Mouse (Mus musculus): ENCODE measurements around the gene Nt5c2. TPM values are rescaled to one million over a fixed set of nuclear protein-coding genes. Genes with fewer than 3 reads are reported as not detected.
"Not testable (repeated sequence)": the region's sequence is repeated elsewhere in the genome, so short reads cannot be mapped to it uniquely, and the experiment has no call there.

Nt5c2 gene
- polyA plus RNA-seq, 1 experiment from 2014 or later: 69.6 TPM

GRCm38 (mm10) chr19:47013340-47014158 is 1.4 kb downstream of the Nt5c2 start:
- WGBS: 10% methylated on average over 20 of the region's 20 CpGs
- Histone ChIP-seq H3K27me3 (ENCODE audit: insufficient read depth, poor library complexity, severe bottlenecking) (peaks cover 60% of the 10 kb centered on the region), H3K4me3 (peak overlapping the region; percentile 62)

GRCm38 (mm10) chr19:47012521-47013130 is 2.3 kb downstream of the Nt5c2 start:
- Histone ChIP-seq H3K27me3 (ENCODE audit: insufficient read depth, poor library complexity, severe bottlenecking) (peaks cover 54% of the 10 kb centered on the region), H3K27ac (no peak overlapping the region), H3K36me3 (no peaks in the 10 kb centered on the region), H3K4me3 (no peak overlapping the region), H3K9me3 (0 out of 2 replicates have a peak, but pooled peaks cover 3% of the 10 kb centered on the region), H3K4me1 (replicated peaks) (peaks cover 31% of the 10 kb centered on the region)
- 90% methylated on average over 15 of the region's 15 CpGs for WGBS
- DNase-seq (ENCODE audit: low spot score): no peak

More at GRCm38 (mm10) chr19:47013340-47014158, 1.4 kb downstream of the Nt5c2 start:
- no peaks in the 10 kb centered on the region for H3K36me3 ChIP-seq
- no peak for DNase-seq (ENCODE audit: low spot score)
- H3K27ac ChIP-seq: peak overlapping the region; percentile 82
- peaks cover 37% of the 10 kb centered on the region for H3K4me1 ChIP-seq (replicated peaks)
- H3K9me3 ChIP-seq: no peaks in the 10 kb centered on the region

- Histone ChIP-seq H3K4me3 (no peak overlapping the region), H3K27ac (no peak overlapping the region), H3K27me3 (ENCODE audit: insufficient read depth, poor library complexity, severe bottlenecking) (peaks cover 31% of the 10 kb centered on the region), H3K36me3 (no peaks in the 10 kb centered on the region), H3K4me1 (replicated peaks) (peaks cover 15% of the 10 kb centered on the region), H3K9me3 (0 out of 2 replicates have a peak, but pooled peaks cover 3% of the 10 kb centered on the region)
- DNase-seq (ENCODE audit: low spot score): no peak
- 90% methylated on average over 5 of the region's 5 CpGs for WGBS
These were observed 5.0 kb downstream of the Nt5c2 start for GRCm38 (mm10) chr19:47009943-47010342.

GRCm38 (mm10) chr19:47009420-47009819 is 5.5 kb downstream of the Nt5c2 start:
- peaks cover 10% of the 10 kb centered on the region for H3K4me1 ChIP-seq (replicated peaks)
- 93% methylated on average over 7 of the region's 7 CpGs for WGBS
- no peak for DNase-seq (ENCODE audit: low spot score)
- no peak overlapping the region for H3K4me3 ChIP-seq
- 0 out of 2 replicates have a peak, but pooled peaks cover 3% of the 10 kb centered on the region for H3K9me3 ChIP-seq
- peaks cover 25% of the 10 kb centered on the region for H3K27me3 ChIP-seq (ENCODE audit: insufficient read depth, poor library complexity, severe bottlenecking)
- H3K36me3 ChIP-seq: no peaks in the 10 kb centered on the region
- H3K27ac ChIP-seq: no peak overlapping the region

GRCm38 (mm10) chr19:47006321-47006720 is 8.6 kb downstream of the Nt5c2 start:
- Histone ChIP-seq H3K27ac (no peak overlapping the region), H3K9me3 (0 out of 2 replicates have a peak, but pooled peaks cover 3% of the 10 kb centered on the region), H3K36me3 (no peaks in the 10 kb centered on the region), H3K27me3 (ENCODE audit: insufficient read depth, poor library complexity, severe bottlenecking) (no peaks in the 10 kb centered on the region), H3K4me3 (no peak overlapping the region), H3K4me1 (replicated peaks) (no peaks in the 10 kb centered on the region)
- 2% methylated on average over 4 of the region's 4 CpGs for WGBS
- DNase-seq (ENCODE audit: low spot score): peak; percentile 51

GRCm38 (mm10) chr19:47005873-47006272 is 9.1 kb downstream of the Nt5c2 start:
- Histone ChIP-seq H3K9me3 (0 out of 2 replicates have a peak, but pooled peaks cover 3% of the 10 kb centered on the region), H3K4me3 (no peak overlapping the region), H3K4me1 (replicated peaks) (no peaks in the 10 kb centered on the region), H3K27me3 (ENCODE audit: insufficient read depth, poor library complexity, severe bottlenecking) (no peaks in the 10 kb centered on the region), H3K27ac (no peak overlapping the region), H3K36me3 (no peaks in the 10 kb centered on the region)
- no peak for DNase-seq (ENCODE audit: low spot score)
- WGBS: 65% methylated on average over 5 of the region's 5 CpGs

GRCm38 (mm10) chr19:47003742-47004511 is 11.0 kb downstream of the Nt5c2 start:
- no peak overlapping the region for H3K4me3 ChIP-seq
- 0 out of 2 replicates have a peak, but pooled peaks cover 3% of the 10 kb centered on the region for H3K9me3 ChIP-seq
- WGBS: 78% methylated on average over 6 of the region's 6 CpGs
- no peaks in the 10 kb centered on the region for H3K36me3 ChIP-seq
- no peak overlapping the region for H3K27ac ChIP-seq
- no peak for DNase-seq (ENCODE audit: low spot score)
- H3K27me3 ChIP-seq (ENCODE audit: insufficient read depth, poor library complexity, severe bottlenecking): no peaks in the 10 kb centered on the region
- no peaks in the 10 kb centered on the region for H3K4me1 ChIP-seq (replicated peaks)

- 77% methylated on average over 3 of the region's 3 CpGs for WGBS
- DNase-seq (ENCODE audit: low spot score); H3K36me3 ChIP-seq; H3K4me1 ChIP-seq (replicated peaks); H3K27me3 ChIP-seq (ENCODE audit: insufficient read depth, poor library complexity, severe bottlenecking); H3K27ac ChIP-seq; H3K9me3 ChIP-seq; H3K4me3 ChIP-seq: not testable (repeated sequence)
These were observed 14.6 kb downstream of the Nt5c2 start for GRCm38 (mm10) chr19:47000357-47000756.

- H3K36me3 ChIP-seq: no peaks in the 10 kb centered on the region
- 85% methylated on average over 6 of the region's 6 CpGs for WGBS
- H3K4me3 ChIP-seq: no peak overlapping the region
- no peaks in the 10 kb centered on the region for H3K9me3 ChIP-seq
- no peak overlapping the region for H3K27ac ChIP-seq
- no peak for DNase-seq (ENCODE audit: low spot score)
- no peaks in the 10 kb centered on the region for H3K4me1 ChIP-seq (replicated peaks)
- H3K27me3 ChIP-seq (ENCODE audit: insufficient read depth, poor library complexity, severe bottlenecking): no peaks in the 10 kb centered on the region
These were observed 15.2 kb downstream of the Nt5c2 start for GRCm38 (mm10) chr19:46999753-47000152.

GRCm38 (mm10) chr19:46998953-46999352 is 16.0 kb downstream of the Nt5c2 start:
- Histone ChIP-seq H3K4me3 (no peak overlapping the region), H3K9me3 (no peaks in the 10 kb centered on the region), H3K4me1 (replicated peaks) (no peaks in the 10 kb centered on the region), H3K36me3 (no peaks in the 10 kb centered on the region), H3K27ac (no peak overlapping the region), H3K27me3 (ENCODE audit: insufficient read depth, poor library complexity, severe bottlenecking) (no peaks in the 10 kb centered on the region)
- no peak for DNase-seq (ENCODE audit: low spot score)
- 90% methylated on average over 4 of the region's 4 CpGs for WGBS

- no peak overlapping the region for H3K4me3 ChIP-seq
- no peaks in the 10 kb centered on the region for H3K9me3 ChIP-seq
- no peak for DNase-seq (ENCODE audit: low spot score)
- H3K36me3 ChIP-seq: no peaks in the 10 kb centered on the region
- no peaks in the 10 kb centered on the region for H3K27me3 ChIP-seq (ENCODE audit: insufficient read depth, poor library complexity, severe bottlenecking)
- no peaks in the 10 kb centered on the region for H3K4me1 ChIP-seq (replicated peaks)
- no peak overlapping the region for H3K27ac ChIP-seq
- 85% methylated on average over 8 of the region's 8 CpGs for WGBS
These were observed 16.6 kb downstream of the Nt5c2 start for GRCm38 (mm10) chr19:46998168-46998870.

- Histone ChIP-seq H3K27ac (no peak overlapping the region), H3K9me3 (no peaks in the 10 kb centered on the region), H3K27me3 (ENCODE audit: insufficient read depth, poor library complexity, severe bottlenecking) (no peaks in the 10 kb centered on the region), H3K4me1 (replicated peaks) (no peaks in the 10 kb centered on the region), H3K36me3 (no peaks in the 10 kb centered on the region), H3K4me3 (no peak overlapping the region)
- DNase-seq (ENCODE audit: low spot score): no peak
- 89% methylated on average over 9 of the region's 9 CpGs for WGBS
These were observed 18.9 kb downstream of the Nt5c2 start for GRCm38 (mm10) chr19:46996095-46996494.
